Mouse (Mus musculus) kidney, postnatal 0 days (tissue): ENCODE data around the gene Amy2a5. TPM values are rescaled to one million over a fixed set of nuclear protein-coding genes. Genes with fewer than 3 reads are reported as not detected.
"Not testable (repeated sequence)": the region's sequence is repeated elsewhere in the genome, so short reads cannot be mapped to it uniquely, and the experiment has no call there.

ENCODE experiments used
- ATAC-seq: fragments of 200-750 bp; cut with Nextera tagmentation; replicated peaks from 2 replicates; pipeline ENCODE4 v1.8.0; 2017; ENCODE audit warnings: low read depth, moderate number of reproducible peaks, moderate TSS enrichment, moderate library complexity; ENCODE audit not compliant: low FRiP score
- DNase-seq: peaks from one replicate; pipeline ENCODE4 v3.0.0-alpha.2; 2016; ENCODE audit warnings: low spot score
- H3K27ac ChIP-seq: fragments of 300-500 bp; sonication (generic); 2 replicates; pipeline ENCODE4 v1.5.1; 2014; ENCODE audit warnings: mild to moderate bottlenecking
- H3K27me3 ChIP-seq: fragments of 300-500 bp; sonication (generic); 2 replicates; pipeline ENCODE4 v1.6.1; 2014; ENCODE audit warnings: low read length, mixed read lengths; ENCODE audit not compliant: insufficient read depth
- H3K36me3 ChIP-seq: fragments of 300-500 bp; sonication (generic); 2 replicates; pipeline ENCODE4 v1.6.1; 2014; ENCODE audit warnings: low read length, mixed read lengths; ENCODE audit not compliant: insufficient read depth
- H3K4me1 ChIP-seq: fragments of 300-500 bp; sonication (generic); replicated peaks from 2 replicates; pipeline ENCODE4 v1.6.1; 2014; ENCODE audit warnings: antibody characterized with exemption, low read length, mixed read lengths; ENCODE audit not compliant: insufficient read depth
- H3K4me2 ChIP-seq: fragments of 300-500 bp; sonication (generic); 2 replicates; pipeline ENCODE4 v1.6.1; 2014; ENCODE audit warnings: mild to moderate bottlenecking, low read length, moderate library complexity, mixed read lengths
- H3K4me3 ChIP-seq: fragments of 300-500 bp; sonication (generic); replicated peaks from 2 replicates; pipeline ENCODE4 v1.5.1; 2014; ENCODE audit warnings: low read depth, low read length
- H3K9ac ChIP-seq: fragments of 300-500 bp; sonication (generic); 2 replicates; pipeline ENCODE4 v1.6.1; 2014; ENCODE audit warnings: low read depth, low read length
- H3K9me3 ChIP-seq: fragments of 300-500 bp; sonication (generic); replicated peaks from 2 replicates; pipeline ENCODE4 v1.6.1; 2016; ENCODE audit warnings: low read length, inconsistent platforms, mixed read lengths
- CTCF ChIP-seq: IDR thresholded peaks from 2 replicates; pipeline ENCODE4 v1.5.1; 2016; ENCODE audit warnings: antibody characterized with exemption, low read depth, mild to moderate bottlenecking, moderate library complexity
- whole genome bisulfite sequencing: fragments of 180-500 bp; shearing (Covaris S2); extraction: QIAGEN DNeasy Blood & Tissue Kit; methylation state at CpG from one replicate; pipeline ENCODE4 v1.1.7; 2014; 5-methylcytosine and 5-hydroxymethylcytosine counted together
- polyA plus RNA-seq: library from polyadenylated mRNA; unstranded; fragments of >200 nt; fragmentation: Nextera tagmentation; extraction: Ambion mirVana; gene quantifications from 2 replicates; pipeline ENCODE4 v1.2.1, GENCODE M21; 2015

The Amy2a5 gene
- not detected in 2 replicates for polyA plus RNA-seq

GRCm38 (mm10) chr3:113258737-113259136 lies at the start of gene Amy2a5:
TSS of gene Amy2a5 (minus strand) at chr3:113258837.
- not testable (repeated sequence) for H3K4me2 ChIP-seq, DNase-seq, H3K4me1 ChIP-seq, H3K9ac ChIP-seq, H3K4me3 ChIP-seq, ATAC-seq, H3K27me3 ChIP-seq, H3K9me3 ChIP-seq, H3K36me3 ChIP-seq, H3K27ac ChIP-seq
- WGBS: no CpG with 5 or more reads among the region's 4 CpGs

- H3K9me3 ChIP-seq, ATAC-seq, H3K36me3 ChIP-seq, H3K9ac ChIP-seq, DNase-seq, H3K27ac ChIP-seq, H3K4me1 ChIP-seq, H3K4me2 ChIP-seq, H3K4me3 ChIP-seq, H3K27me3 ChIP-seq: not testable (repeated sequence)
- no CpG with 5 or more reads among the region's 4 CpGs for whole genome bisulfite sequencing
Measured at GRCm38 (mm10) chr3:113291349-113291748, 32.7 kb upstream of the Amy2a5 start, which contains the start of gene Amy2a4. TSS of gene Amy2a4 (minus strand) at chr3:113291449.

GRCm38 (mm10) chr3:113280285-113280684 lies 21.6 kb upstream of the Amy2a5 start:
- H3K9me3 ChIP-seq, H3K9ac ChIP-seq, H3K27ac ChIP-seq, H3K4me2 ChIP-seq, H3K36me3 ChIP-seq, H3K4me3 ChIP-seq, DNase-seq, H3K4me1 ChIP-seq, ATAC-seq, H3K27me3 ChIP-seq: not testable (repeated sequence)

GRCm38 (mm10) chr3:113279586-113279985 lies 20.9 kb upstream of the Amy2a5 start:
- DNase-seq, H3K4me3 ChIP-seq, H3K27me3 ChIP-seq, H3K36me3 ChIP-seq, H3K9ac ChIP-seq, H3K27ac ChIP-seq, H3K9me3 ChIP-seq, H3K4me1 ChIP-seq, H3K4me2 ChIP-seq, ATAC-seq: not testable (repeated sequence)

DNA sequence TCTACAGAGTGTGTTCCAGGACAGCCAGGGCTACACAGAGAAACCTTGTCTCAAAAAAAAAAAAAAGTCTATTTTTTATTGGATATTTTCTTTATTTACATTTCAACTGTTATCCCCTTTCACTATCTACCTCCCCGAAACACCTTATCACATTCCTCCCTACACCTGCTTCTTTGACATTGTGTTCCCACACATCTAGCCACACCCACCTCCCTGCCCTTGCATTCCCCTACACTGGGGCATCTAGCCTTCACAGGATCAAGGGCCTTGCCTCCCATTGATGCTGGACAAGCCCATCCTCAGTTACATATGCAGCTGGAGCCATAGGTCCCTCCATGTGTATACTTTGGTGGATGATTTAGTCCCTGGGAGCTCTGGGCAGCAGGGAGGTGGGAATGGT lies 31.5 kb downstream of the Amy2a5 start:
- H3K27me3 ChIP-seq: no peaks in the 10 kb centered on the region
- no peak overlapping the region for H3K27ac ChIP-seq
- ATAC-seq: no peak
- 88% methylated on average over 1 of the region's 1 CpGs for WGBS
- H3K9me3 ChIP-seq: no peaks in the 10 kb centered on the region
- no peaks in the 10 kb centered on the region for H3K4me1 ChIP-seq
- H3K36me3 ChIP-seq: no peaks in the 10 kb centered on the region
- no peak overlapping the region for H3K4me3 ChIP-seq
- no peak overlapping the region for H3K4me2 ChIP-seq
- no peak for TF ChIP-seq CTCF
- no peak overlapping the region for H3K9ac ChIP-seq
- DNase-seq: no peak

Other genes with a start within 250 kb of the Amy2a5 start
- not detected in 2 replicates for gene Amy2a4, start 32.6 kb upstream of the Amy2a5 start, polyA plus RNA-seq
- gene Amy2a3, start 65.2 kb upstream of the Amy2a5 start, polyA plus RNA-seq: not detected in 2 replicates
- gene Amy2a2, start 97.8 kb upstream of the Amy2a5 start, polyA plus RNA-seq: not detected in 2 replicates